Mouse (Mus musculus) G1E-ER4 (cell line): Measurements from ENCODE around the gene Capn3. TPM values are rescaled to one million over a fixed set of nuclear protein-coding genes. Genes with fewer than 3 reads are reported as not detected.

Source experiments
- GATA1 ChIP-seq: IDR thresholded peaks from one replicate; pipeline ENCODE4 v1.8.0; 2012; ENCODE audit warnings: low read length, inconsistent platforms
- polyA plus RNA-seq: library from polyadenylated mRNA; stranded (reverse); fragments of >175 nt; gene quantifications from 2 replicates; pipeline ENCODE4 v1.2.3, GENCODE M21; 2012

Gene Capn3
- not detected in 2 replicates for polyA plus RNA-seq

DNA sequence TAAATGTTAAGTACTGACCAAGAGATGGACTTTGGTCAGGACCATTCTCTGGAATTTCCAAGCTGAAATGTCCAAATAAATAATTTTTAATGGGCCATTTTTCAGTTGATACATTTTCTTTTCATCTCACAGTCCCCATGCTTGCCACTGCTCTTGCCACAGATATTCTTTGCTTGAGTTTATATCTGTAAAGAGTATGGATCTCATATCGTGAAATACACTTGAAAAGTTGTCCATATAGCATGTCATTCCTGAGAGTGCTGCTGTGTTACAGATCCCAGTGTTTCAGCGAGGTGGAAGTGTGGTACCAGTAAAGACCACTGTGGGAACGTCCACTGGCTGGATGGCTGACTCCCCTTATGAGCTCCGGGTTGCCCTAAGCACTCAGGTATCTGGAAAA, at the start of gene Capn3:
Gene Capn3 (plus strand): TSS at position 301 of the 400 bp plus-strand sequence.
- TF ChIP-seq GATA1: no peak

DNA sequence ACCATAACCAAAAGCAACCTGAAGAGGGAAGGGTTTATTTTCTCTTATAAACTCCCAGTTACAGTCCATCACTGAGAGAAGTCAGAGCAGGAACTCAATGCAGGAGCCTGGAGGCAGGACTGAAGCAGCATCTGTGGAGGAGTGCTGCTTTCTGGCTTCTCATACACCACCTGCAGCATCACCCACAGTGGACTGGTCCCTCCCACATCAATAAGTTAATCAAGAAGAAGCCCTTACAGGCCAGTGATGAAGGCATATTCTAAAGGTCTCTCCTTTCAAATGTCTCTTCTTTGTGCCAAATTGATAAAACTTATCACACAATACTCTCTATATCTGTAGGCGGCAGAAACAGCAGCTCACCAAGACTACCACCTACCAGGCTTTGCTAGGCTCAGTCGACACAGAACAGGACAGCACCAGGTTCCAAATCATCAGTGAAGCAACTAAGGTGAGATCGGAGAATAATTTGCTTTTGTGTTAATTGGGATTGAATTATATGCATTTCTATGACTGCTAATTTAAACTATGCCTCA, 44.7 kb upstream of the Capn3 start:
- no peak for TF ChIP-seq GATA1

DNA sequence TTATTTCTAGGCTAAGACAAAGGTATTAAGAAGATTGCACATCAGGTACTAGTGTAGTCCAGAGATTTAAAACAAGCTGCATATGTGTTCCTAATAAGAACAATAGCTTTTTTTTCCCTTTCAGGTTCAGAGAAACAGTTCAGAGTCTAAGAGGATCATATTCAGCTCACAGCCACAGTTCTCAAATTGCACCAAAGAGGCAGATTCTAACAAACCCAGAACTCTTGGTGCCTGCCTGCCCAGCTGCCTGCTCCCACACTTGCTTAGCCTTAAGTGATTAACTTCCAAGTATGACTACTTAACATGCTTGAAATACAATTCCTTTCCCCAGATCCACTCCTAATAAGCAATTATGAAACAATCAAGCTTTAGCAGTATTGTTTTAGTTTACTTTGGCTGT, 41.7 kb upstream of the Capn3 start:
- no peak for TF ChIP-seq GATA1

GRCm38 (mm10) chr2:120414738-120415414, 40.9 kb upstream of the Capn3 start:
- TF ChIP-seq GATA1: no peak

DNA sequence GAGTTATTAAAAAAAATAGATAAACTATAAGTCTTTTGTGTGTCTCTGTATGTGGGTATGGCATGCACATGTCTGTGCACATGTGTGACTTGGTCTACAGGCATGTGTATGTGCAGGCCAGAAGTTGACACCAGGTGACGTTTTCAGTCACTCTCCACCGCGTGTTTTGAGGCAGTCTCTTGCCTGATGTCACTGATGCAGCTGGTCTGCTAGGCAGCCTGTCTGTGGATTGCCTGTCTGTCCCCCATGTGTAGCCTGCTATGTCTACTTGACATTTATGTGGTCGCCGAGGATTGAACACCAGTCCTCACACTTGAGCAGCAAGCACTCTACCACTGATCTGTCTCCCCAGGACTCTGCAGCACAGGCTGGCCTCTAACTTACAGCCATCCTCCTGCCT, 31.4 kb upstream of the Capn3 start:
- TF ChIP-seq GATA1: no peak

DNA sequence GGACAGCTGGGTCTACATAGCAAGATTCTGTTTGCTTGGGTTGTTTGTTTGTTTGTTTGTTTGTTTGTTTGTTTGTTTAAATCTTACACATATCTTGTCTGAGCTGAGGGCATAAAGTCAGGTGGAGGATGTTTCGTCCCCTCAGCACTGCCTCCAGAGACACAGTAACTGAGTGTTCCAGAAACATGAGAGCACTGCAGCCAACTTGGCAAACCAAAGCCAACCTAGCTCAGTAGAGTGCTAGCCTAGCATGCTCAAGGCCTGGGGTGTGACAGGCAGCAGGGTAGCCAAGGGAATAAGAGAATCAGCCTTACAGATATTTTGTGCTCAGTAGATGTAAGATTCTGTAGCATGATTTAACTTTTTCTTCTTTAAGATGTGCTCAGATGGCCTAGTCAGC, 11.3 kb upstream of the Capn3 start:
- no peak for TF ChIP-seq GATA1

DNA sequence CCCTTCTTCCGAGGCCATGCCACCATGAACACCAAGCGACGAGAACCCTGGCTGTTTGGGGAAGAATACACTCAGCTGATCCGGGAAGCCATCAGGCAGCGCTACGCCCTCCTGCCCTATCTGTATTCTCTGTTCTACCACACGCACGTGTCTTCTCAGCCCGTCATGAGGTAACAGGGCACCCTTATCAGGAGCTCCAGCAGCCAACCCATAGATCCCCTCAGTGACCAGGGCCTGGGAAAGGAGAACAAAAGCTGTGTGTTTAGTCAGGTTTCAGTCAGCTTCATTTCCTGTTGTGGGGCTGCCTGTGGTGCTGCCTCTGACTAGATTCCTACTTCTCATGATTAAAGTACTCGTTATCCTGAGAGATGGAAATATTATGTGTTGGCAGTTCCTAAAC, 9.4 kb upstream of the Capn3 start:
- no peak for TF ChIP-seq GATA1

- TF ChIP-seq GATA1: no peak
Observed at GRCm38 (mm10) chr2:120447306-120447705, 8.5 kb upstream of the Capn3 start.

- TF ChIP-seq GATA1: no peak
Observed at GRCm38 (mm10) chr2:120450724-120451123, 5.1 kb upstream of the Capn3 start.

DNA sequence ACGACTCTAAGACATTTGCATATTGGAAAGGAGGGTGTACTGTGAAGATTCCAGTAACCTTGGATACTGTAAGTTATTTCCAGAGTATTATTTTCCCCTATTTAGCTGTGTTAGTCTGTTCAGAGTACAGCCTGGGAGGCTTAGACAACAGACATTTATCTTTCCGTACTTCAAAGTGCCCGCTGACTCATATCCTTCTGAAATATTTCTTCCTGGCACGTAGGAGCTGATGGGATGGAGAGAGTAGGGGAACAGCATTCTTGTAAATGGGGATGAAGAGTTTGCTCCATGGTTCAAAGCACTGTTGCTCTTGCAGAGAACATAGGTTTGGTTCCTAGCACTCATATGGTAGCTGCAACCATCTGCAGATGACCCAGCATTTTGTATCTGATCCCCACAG, 3.2 kb upstream of the Capn3 start:
- no peak for TF ChIP-seq GATA1

DNA sequence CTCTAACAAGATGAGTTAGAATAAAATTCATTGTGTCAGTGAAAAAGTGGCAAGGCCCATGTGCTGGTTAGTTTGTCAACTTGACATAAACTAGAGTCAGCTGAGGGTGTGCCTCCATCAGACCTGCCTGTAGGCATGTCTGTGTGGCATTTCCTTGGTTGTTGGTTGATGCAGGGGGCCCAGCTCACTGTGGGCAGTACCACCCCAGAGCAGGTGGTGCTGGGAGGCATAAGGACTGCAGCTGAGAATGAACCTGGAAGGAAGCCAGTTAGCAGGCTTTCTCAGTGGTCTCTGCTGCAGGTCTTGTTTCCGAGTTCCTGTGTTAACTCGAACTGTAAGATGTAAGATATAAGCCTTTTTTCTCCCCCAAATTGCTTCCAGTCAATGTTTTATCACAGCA, 832 bp upstream of the Capn3 start:
- no peak for TF ChIP-seq GATA1

- no peak for TF ChIP-seq GATA1
Observed at GRCm38 (mm10) chr2:120460216-120460615, 4.4 kb downstream of the Capn3 start.

GRCm38 (mm10) chr2:120463328-120463727, 7.5 kb downstream of the Capn3 start:
- no peak for TF ChIP-seq GATA1

GRCm38 (mm10) chr2:120464091-120464490, 8.3 kb downstream of the Capn3 start:
- no peak for TF ChIP-seq GATA1

GRCm38 (mm10) chr2:120464732-120465396, 9.0 kb downstream of the Capn3 start:
- TF ChIP-seq GATA1: no peak

DNA sequence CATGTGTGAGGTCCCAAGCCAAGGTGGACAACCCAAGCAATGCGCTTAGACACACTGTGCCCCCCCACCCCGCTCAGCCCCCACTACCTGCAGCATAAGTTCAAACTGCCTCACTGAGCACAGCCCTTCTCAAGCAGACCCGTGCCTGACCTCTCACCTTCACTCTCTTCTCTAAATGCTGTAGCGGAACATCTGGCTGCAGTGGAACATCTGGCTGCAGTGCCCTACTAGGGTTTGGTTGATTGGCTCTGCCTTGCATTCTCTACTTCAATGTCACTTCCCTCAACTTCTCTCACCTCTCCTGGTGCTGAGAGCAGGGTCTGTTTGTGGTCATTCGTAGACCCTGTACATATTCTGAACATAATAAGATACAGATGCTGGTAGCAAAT, 9.6 kb downstream of the Capn3 start:
- no peak for TF ChIP-seq GATA1

DNA sequence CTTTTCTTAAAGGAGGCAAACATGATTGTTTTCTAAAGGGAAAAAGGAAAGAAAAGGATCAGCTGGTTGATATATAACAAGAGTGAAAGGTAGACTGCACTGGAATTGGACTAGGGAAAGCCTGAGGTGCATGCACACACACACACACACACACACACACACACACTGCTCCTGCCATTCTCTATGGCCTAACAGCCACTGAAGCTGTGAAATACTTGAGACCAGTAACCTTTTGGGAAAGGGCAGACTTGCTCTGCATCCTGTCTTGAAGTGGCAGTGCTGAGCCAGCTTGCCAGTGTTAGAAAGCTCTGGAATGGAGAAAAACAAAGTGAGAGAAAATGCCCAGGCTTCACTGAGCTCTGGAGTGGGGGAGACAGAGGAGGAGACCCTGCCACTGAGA, 12.2 kb downstream of the Capn3 start:
- no peak for TF ChIP-seq GATA1
